Mouse (Mus musculus) embryo, embryonic 10.5 days (tissue): ENCODE data around the gene Zfp142.

Experiments used
- DNase-seq: peaks from one replicate; pipeline ENCODE4 v3.0.0-alpha.2; 2015; ENCODE audit warnings: low spot score

Zfp142 gene

GRCm38 (mm10) chr1:74587773-74588445 is at the start of gene Zfp142, which contains the start of gene Bcs1l:
Zfp142 (minus strand) TSS chr1:74588246.
Bcs1l (plus strand) TSS chr1:74588289.
- DNase-seq, result peak; percentile 100

GRCm38 (mm10) chr1:74632734-74633133 is 44.7 kb upstream of the Zfp142 start:
- no peak for DNase-seq

- peak; percentile 53 for DNase-seq
Measured at GRCm38 (mm10) chr1:74628001-74628400, 40.0 kb upstream of the Zfp142 start.

GRCm38 (mm10) chr1:74626076-74626475 is 38.0 kb upstream of the Zfp142 start:
- no peak for DNase-seq

GRCm38 (mm10) chr1:74624183-74624582 is 36.1 kb upstream of the Zfp142 start:
- no peak for DNase-seq

- DNase-seq, result peak; percentile 97
Measured at GRCm38 (mm10) chr1:74601267-74601962, 13.4 kb upstream of the Zfp142 start, which contains the start of the genes Rnf25 and Stk36. Rnf25 (minus strand) TSS chr1:74601397. Stk36 (plus strand) TSS chr1:74601445.

- DNase-seq, result no peak
Measured at GRCm38 (mm10) chr1:74600501-74601266, 12.6 kb upstream of the Zfp142 start.

- DNase-seq, result no peak
Measured at GRCm38 (mm10) chr1:74594434-74594833, 6.4 kb upstream of the Zfp142 start.

- DNase-seq, result no peak
Measured at GRCm38 (mm10) chr1:74587233-74587772, 743 bp downstream of the Zfp142 start.

GRCm38 (mm10) chr1:74584616-74585398 is 3.2 kb downstream of the Zfp142 start:
- DNase-seq, result no peak

- no peak for DNase-seq
Measured at GRCm38 (mm10) chr1:74582621-74583020, 5.4 kb downstream of the Zfp142 start.

- DNase-seq, result no peak
Measured at GRCm38 (mm10) chr1:74569739-74570719, 18.0 kb downstream of the Zfp142 start.

GRCm38 (mm10) chr1:74565834-74566233 is 22.2 kb downstream of the Zfp142 start:
- no peak for DNase-seq

GRCm38 (mm10) chr1:74559061-74559460 is 29.0 kb downstream of the Zfp142 start:
- no peak for DNase-seq

- no peak for DNase-seq
Measured at GRCm38 (mm10) chr1:74544184-74544583, 43.9 kb downstream of the Zfp142 start, which contains the start of gene Usp37. Usp37 (minus strand) TSS chr1:74544284.

- DNase-seq, result peak; percentile 40
Measured at GRCm38 (mm10) chr1:74542451-74542961, 45.5 kb downstream of the Zfp142 start, which contains the start of gene Plcd4. Plcd4 (plus strand) TSS chr1:74542888.

- no peak for DNase-seq
Measured at GRCm38 (mm10) chr1:74538650-74539049, 49.4 kb downstream of the Zfp142 start.

GRCm38 (mm10) chr1:74528589-74528988 is 59.5 kb downstream of the Zfp142 start:
- no peak for DNase-seq

GRCm38 (mm10) chr1:74524746-74525145 is 63.3 kb downstream of the Zfp142 start:
- no peak for DNase-seq

GRCm38 (mm10) chr1:74519875-74520274 is 68.2 kb downstream of the Zfp142 start:
- DNase-seq, result no peak
